Mouse (Mus musculus): ENCODE data around the gene Stx19. TPM values are rescaled to one million over a fixed set of nuclear protein-coding genes. Genes with fewer than 3 reads are reported as not detected.

Stx19 gene
- 0.07 and 0.09 TPM in 2 replicates for polyA plus RNA-seq (2015; fragmentation: Nextera tagmentation; extraction: Ambion mirVana)

DNA sequence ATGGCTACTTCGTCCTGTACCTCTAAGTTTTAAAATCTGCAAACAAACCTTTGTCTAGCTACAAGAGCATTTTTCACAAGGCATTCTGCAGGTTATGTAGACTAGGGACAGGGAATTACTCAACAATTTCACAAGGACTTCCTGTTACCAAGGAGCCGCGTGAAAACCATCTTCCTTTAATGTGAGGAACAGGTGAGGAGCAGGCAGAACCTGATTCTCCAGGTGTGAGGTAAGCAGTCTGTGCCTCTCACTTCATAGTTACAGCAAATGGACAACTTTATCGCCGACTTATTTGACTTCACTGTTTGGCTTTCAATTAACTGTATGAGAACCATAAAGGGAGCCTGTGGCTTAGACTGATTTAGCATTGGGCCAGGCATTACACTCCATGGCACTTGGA is at the start of gene Stx19:
Gene Stx19, plus strand, starts transcription at position 186 of the 400 bp plus-strand sequence.
- Histone ChIP-seq H3K4me2 (no peak within 1 kb of the TSS), H3K9me3 (replicated peaks) (no peaks in the 10 kb centered on the region), H3K4me1 (replicated peaks) (peaks cover 6% of the 10 kb centered on the region), H3K36me3 (no peaks in the 10 kb centered on the region), H3K4me3 (replicated peaks) (no peak within 1 kb of the TSS), H3K27me3 (no peaks in the 10 kb centered on the region), H3K27ac (no peak within 1 kb of the TSS), H3K9ac (no peak within 1 kb of the TSS)
- DNase-seq (no peak), ATAC-seq (ENCODE audit: low read depth) (no peak)
- 57% methylated on average over 5 of the region's 5 CpGs for WGBS (ENCODE audit: insufficient replicate concordance)

DNA sequence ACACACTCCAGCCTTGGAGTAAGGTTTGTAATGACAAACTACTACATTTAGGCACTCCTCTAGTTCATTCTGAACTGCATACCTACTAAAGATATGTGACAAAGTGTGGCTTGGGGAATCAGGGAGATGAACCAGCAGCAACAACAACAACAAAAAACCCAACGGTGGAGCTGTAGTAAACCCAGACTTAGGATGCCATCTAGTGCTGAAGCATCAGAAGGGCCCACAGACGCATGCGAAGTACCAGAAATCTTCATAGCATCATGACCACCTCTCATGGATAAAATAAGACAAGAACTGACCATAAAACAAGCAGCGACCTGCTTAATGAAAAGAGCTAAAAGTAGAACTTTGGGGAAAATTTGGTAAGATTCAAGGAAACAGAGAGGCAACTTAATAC is 41.0 kb upstream of the Stx19 start:
- peaks cover 14% of the 10 kb centered on the region; the same call in 1 of the 2 replicates for H3K36me3 ChIP-seq
- no peak overlapping the region for H3K9ac ChIP-seq
- ATAC-seq (ENCODE audit: low read depth): no peak
- H3K4me1 ChIP-seq (replicated peaks): no peaks in the 10 kb centered on the region
- no peak overlapping the region for H3K4me2 ChIP-seq
- WGBS (ENCODE audit: insufficient replicate concordance): 71% methylated on average over 4 of the region's 4 CpGs
- H3K27me3 ChIP-seq: no peaks in the 10 kb centered on the region
- H3K4me3 ChIP-seq (replicated peaks): no peak overlapping the region
- no peaks in the 10 kb centered on the region for H3K9me3 ChIP-seq (replicated peaks)
- H3K27ac ChIP-seq: no peak overlapping the region
- no peak for DNase-seq

DNA sequence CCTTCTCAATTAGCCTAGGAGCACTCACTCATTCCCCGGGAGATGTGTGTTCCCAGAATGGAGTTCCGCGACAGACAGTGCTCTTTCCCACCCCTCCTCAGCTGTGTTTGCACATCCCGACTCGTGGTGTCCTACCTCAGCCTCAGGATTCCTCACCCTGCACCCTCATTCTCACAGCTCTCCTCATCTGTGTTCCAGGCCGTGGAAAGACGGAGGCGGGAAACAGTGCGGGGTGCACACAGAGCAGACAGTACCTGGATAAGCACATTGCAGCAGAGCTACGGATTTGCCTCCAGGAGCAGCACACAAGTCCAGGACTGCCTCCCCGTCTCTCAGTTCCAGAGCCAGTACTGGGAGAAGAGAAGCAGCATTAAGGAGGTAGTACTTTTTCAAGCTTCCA is 38.4 kb upstream of the Stx19 start:
- DNase-seq (no peak), ATAC-seq (ENCODE audit: low read depth) (no peak)
- Histone ChIP-seq H3K4me3 (replicated peaks) (no peak overlapping the region), H3K27me3 (no peaks in the 10 kb centered on the region), H3K36me3 (peaks cover 9% of the 10 kb centered on the region), H3K4me2 (no peak overlapping the region), H3K27ac (no peak overlapping the region), H3K4me1 (replicated peaks) (no peaks in the 10 kb centered on the region), H3K9me3 (replicated peaks) (no peaks in the 10 kb centered on the region), H3K9ac (no peak overlapping the region)
- 85% methylated on average over 11 of the region's 11 CpGs for WGBS (ENCODE audit: insufficient replicate concordance)

DNA sequence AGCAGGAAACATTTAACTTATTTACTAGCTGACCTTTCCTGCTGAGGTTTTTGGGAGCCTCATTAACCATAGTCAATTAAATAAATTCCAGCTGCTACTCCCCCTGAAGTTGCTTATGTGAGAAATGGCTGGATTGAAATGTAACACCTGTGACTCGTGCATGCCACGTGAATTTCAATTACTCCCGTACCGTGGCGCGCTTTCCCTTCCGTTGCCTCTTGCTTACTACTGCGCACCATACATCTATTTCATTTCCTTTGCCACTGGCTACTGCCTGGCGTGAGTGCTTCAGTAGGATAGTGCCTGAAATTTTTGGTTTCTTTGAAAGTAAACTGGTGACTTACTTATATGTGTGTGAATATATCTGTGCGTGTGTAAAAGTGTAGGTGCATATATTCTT is 36.2 kb upstream of the Stx19 start:
- no peaks in the 10 kb centered on the region for H3K9me3 ChIP-seq (replicated peaks)
- no peaks in the 10 kb centered on the region; the same call in 1 of the 2 replicates for H3K4me1 ChIP-seq (replicated peaks)

DNA sequence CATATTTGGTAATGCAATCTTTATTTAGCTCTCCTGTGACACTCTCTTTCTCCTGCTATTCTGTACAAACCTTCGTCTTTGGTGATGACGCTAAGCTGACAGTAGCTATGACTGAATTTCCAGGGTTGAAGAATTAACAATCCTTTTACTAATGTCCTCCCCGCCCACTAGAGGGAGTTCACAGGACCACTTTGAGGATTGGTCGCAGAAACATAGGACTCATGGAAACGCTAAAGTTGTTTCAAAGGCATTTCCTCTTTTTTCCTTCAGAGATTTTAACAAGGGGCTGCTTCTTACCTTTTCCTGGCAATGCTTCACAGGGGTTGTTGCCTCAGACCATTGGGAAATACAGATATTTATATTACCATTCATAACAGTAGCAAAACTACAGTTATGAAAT is 32.2 kb upstream of the Stx19 start:
- WGBS (ENCODE audit: insufficient replicate concordance): 47% methylated on average over 5 of the region's 5 CpGs
- no peak overlapping the region for H3K4me3 ChIP-seq (replicated peaks)
- H3K27ac ChIP-seq: no peak overlapping the region
- ATAC-seq (ENCODE audit: low read depth) (no peak), DNase-seq (no peak)
- H3K36me3 ChIP-seq: peaks cover 11% of the 10 kb centered on the region
- H3K27me3 ChIP-seq: no peaks in the 10 kb centered on the region
- peaks cover 18% of the 10 kb centered on the region for H3K4me1 ChIP-seq (replicated peaks)
- H3K4me2 ChIP-seq: no peak overlapping the region
- H3K9ac ChIP-seq: no peak overlapping the region
- H3K9me3 ChIP-seq (replicated peaks): no peaks in the 10 kb centered on the region

More for the DNA sequence above, 36.2 kb upstream of the Stx19 start:
- ATAC-seq (ENCODE audit: low read depth) (no peak), DNase-seq (no peak)
- WGBS (ENCODE audit: insufficient replicate concordance): 84% methylated on average over 10 of the region's 10 CpGs
- H3K4me2 ChIP-seq: no peak overlapping the region
- H3K36me3 ChIP-seq: peaks cover 12% of the 10 kb centered on the region
- H3K4me3 ChIP-seq (replicated peaks): no peak overlapping the region
- no peaks in the 10 kb centered on the region for H3K27me3 ChIP-seq
- H3K9ac ChIP-seq: no peak overlapping the region
- no peak overlapping the region for H3K27ac ChIP-seq

DNA sequence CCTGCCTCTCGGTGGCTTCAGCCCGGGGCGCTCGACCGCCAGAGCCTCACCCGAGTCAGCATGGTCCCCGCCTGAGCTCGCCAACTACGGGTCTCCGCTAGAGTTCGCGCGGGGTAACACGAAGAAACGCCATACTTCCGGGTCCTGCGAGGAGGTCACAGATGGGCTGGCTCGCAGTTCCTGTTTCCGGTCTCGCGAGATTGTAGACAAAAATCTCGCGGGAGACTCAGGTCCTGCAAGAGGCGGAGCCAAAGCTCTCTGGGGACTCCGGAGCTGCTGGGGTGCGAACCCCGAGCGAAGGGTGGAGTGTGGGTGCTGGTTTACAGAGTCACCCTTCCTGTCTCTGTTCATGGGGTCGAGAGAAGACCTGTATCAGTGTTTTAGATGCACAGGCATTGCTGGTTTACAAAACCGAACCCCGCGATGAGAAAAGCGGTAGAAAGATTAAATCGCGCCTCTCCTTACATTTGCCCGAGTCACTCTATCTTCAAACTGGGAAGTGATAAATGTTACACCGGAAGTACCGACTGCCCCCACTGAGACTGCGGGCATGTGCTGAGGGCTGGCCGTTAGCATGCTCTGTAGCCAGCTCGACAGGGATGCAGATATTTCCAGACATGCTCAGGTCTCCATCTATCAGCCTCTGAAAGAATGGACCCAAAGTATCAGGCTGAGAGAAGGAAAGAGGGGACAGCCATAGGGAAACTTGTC is 27.7 kb upstream of the Stx19 start, which contains the start of gene Nsun3:
Gene Nsun3, minus strand, starts transcription at position 198 of the 711 bp plus-strand sequence.
- H3K9me3 ChIP-seq (replicated peaks): no peaks in the 10 kb centered on the region
- peak within 1 kb of the TSS; percentile 85 for H3K4me3 ChIP-seq (replicated peaks)
- no peaks in the 10 kb centered on the region for H3K27me3 ChIP-seq
- H3K27ac ChIP-seq: peak within 1 kb of the TSS; percentile 85
- H3K9ac ChIP-seq: peak within 1 kb of the TSS; percentile 89
- ATAC-seq (ENCODE audit: low read depth): peak; percentile 94
- peaks cover 11% of the 10 kb centered on the region; the same call in 1 of the 2 replicates for H3K36me3 ChIP-seq
- DNase-seq: peak; percentile 92
- H3K4me1 ChIP-seq (replicated peaks): peaks cover 21% of the 10 kb centered on the region
- peak within 1 kb of the TSS; percentile 77 for H3K4me2 ChIP-seq
- WGBS (ENCODE audit: insufficient replicate concordance): under 1% methylated on average over 41 of the region's 41 CpGs

DNA sequence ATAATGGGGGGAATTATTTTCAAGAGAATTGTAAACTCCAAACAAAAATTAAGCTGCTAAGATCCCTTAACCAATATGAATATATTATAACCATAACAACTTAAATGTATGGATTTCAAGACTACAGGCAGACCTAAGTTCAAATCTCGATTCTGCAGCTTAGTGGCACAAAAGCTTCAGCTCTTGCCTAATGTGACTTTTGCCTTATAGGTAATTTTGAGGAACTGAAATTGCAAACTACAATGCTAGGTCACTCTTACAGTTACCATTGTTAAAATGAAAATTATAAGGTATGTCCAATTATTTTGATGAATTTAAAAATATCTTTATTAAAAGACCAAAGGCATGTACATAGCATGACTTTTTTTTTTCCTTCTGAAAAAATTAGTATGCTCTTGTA is 17.9 kb upstream of the Stx19 start:
- ATAC-seq (ENCODE audit: low read depth) (no peak), DNase-seq (no peak)
- H3K36me3 ChIP-seq: no peaks in the 10 kb centered on the region
- no peaks in the 10 kb centered on the region for H3K9me3 ChIP-seq (replicated peaks)
- H3K4me3 ChIP-seq (replicated peaks): no peak overlapping the region
- no peak overlapping the region for H3K27ac ChIP-seq
- WGBS (ENCODE audit: insufficient replicate concordance): 47% methylated on average over 1 of the region's 1 CpGs
- H3K4me2 ChIP-seq: no peak overlapping the region
- H3K27me3 ChIP-seq: no peaks in the 10 kb centered on the region
- H3K9ac ChIP-seq: no peak overlapping the region
- no peaks in the 10 kb centered on the region for H3K4me1 ChIP-seq (replicated peaks)

DNA sequence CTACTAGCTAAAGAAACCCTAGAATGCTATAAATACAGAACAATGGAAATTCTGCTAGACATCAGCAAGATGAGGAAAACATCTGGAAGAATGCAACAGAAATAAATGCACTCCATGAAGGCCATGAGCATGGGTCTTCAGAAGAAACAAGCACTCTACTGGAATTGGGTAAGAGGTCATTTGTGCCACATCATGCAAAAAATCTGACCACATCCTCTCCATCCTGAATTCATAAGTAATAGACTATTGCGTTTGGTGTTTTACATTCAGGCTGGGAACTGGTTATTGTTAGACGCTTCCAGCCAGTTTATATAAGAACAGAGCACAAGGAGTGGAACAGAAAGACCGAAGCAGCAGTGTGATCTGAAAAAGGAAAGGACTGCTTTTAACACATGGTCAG is 15.7 kb upstream of the Stx19 start:
- no peak overlapping the region for H3K9ac ChIP-seq
- H3K9me3 ChIP-seq (replicated peaks): no peaks in the 10 kb centered on the region
- H3K4me3 ChIP-seq (replicated peaks): no peak overlapping the region
- ATAC-seq (ENCODE audit: low read depth) (no peak), DNase-seq (no peak)
- H3K4me2 ChIP-seq: no peak overlapping the region
- WGBS (ENCODE audit: insufficient replicate concordance): 76% methylated on average over 3 of the region's 3 CpGs
- H3K27me3 ChIP-seq: no peaks in the 10 kb centered on the region
- H3K27ac ChIP-seq: no peak overlapping the region
- no peaks in the 10 kb centered on the region for H3K36me3 ChIP-seq
- no peaks in the 10 kb centered on the region for H3K4me1 ChIP-seq (replicated peaks)

DNA sequence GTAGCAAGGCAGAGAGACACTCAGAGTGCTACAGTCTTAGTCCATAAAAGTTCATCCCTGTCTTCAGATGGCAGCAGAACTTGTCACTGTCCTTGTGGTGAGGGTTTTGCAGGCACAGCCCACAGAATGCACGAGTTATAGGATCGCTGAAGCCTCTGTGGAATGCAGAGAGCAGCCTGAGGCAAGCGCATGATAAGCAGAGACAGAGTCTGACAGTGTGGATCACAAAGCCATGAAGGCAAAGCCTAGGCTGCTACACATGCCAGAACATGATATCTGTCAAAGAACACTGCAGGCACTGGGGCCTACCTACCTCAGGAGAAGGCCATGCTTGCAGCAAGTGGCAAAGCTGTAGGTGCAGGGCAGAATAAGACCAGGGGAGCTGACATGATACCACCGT is 15.1 kb upstream of the Stx19 start:
- H3K9me3 ChIP-seq (replicated peaks): no peaks in the 10 kb centered on the region
- no peak for DNase-seq
- H3K27ac ChIP-seq: no peak overlapping the region
- ATAC-seq (ENCODE audit: low read depth): no peak
- no peak overlapping the region for H3K9ac ChIP-seq
- H3K36me3 ChIP-seq: 0 out of 2 replicates have a peak, but pooled peaks cover 2% of the 10 kb centered on the region
- H3K4me3 ChIP-seq (replicated peaks): no peak overlapping the region
- no peak overlapping the region for H3K4me2 ChIP-seq
- H3K4me1 ChIP-seq (replicated peaks): no peaks in the 10 kb centered on the region
- WGBS (ENCODE audit: insufficient replicate concordance): 65% methylated on average over 4 of the region's 4 CpGs
- no peaks in the 10 kb centered on the region for H3K27me3 ChIP-seq

DNA sequence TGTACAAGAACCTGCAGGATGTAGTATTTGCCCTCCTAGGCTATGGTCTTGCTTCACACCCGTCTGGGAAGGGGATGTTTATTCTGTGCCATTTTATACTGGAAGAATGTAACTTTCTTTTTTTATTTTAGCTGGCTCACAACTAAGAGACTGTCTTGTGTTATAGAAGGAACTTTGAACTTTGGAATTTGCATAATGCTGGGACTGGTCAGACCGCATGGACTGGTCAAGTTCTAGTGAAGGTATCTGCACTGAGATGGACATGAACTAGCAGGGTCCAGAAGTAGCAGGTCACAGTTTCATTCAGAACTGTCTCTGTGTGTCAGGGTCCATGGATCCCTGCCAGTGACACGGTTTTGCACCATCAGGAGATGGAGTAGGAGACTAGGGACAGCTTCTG is 14.6 kb upstream of the Stx19 start:
- 0 out of 2 replicates have a peak, but pooled peaks cover 5% of the 10 kb centered on the region for H3K36me3 ChIP-seq
- no peak overlapping the region for H3K9ac ChIP-seq
- H3K4me2 ChIP-seq: no peak overlapping the region
- H3K27me3 ChIP-seq: no peaks in the 10 kb centered on the region
- H3K9me3 ChIP-seq (replicated peaks): no peaks in the 10 kb centered on the region
- H3K4me3 ChIP-seq (replicated peaks): no peak overlapping the region
- H3K27ac ChIP-seq: no peak overlapping the region
- WGBS (ENCODE audit: insufficient replicate concordance): 60% methylated on average over 3 of the region's 3 CpGs
- H3K4me1 ChIP-seq (replicated peaks): no peaks in the 10 kb centered on the region
- ATAC-seq (ENCODE audit: low read depth) (no peak), DNase-seq (no peak)

DNA sequence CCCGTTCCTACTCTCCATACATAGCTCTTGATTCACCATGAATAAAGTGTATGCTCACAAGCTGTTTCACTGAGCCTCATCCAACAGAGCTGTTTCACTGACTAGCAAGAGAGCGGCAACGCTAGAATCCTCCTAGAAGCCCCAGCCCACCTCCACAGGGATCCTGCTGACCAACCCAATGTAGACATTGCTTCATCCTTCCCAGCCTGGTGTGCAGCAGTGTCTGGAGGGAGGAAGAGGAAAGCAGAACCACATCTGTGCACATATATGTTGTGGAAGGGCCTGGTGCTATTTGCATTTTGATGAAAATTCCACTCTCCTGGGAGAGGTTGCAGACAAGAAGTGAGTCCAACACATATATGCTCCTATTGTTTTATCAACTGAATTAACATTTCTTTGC is 9.9 kb upstream of the Stx19 start:
- H3K4me2 ChIP-seq: no peak overlapping the region
- DNase-seq: no peak
- H3K4me3 ChIP-seq (replicated peaks): no peak overlapping the region
- H3K9ac ChIP-seq: no peak overlapping the region
- ATAC-seq (ENCODE audit: low read depth): no peak
- H3K4me1 ChIP-seq (replicated peaks): 0 out of 2 replicates have a peak, but pooled peaks cover 5% of the 10 kb centered on the region
- no peak overlapping the region for H3K27ac ChIP-seq
- WGBS (ENCODE audit: insufficient replicate concordance): 82% methylated on average over 3 of the region's 3 CpGs
- H3K36me3 ChIP-seq: 0 out of 2 replicates have a peak, but pooled peaks cover 5% of the 10 kb centered on the region
- no peaks in the 10 kb centered on the region for H3K9me3 ChIP-seq (replicated peaks)
- no peaks in the 10 kb centered on the region for H3K27me3 ChIP-seq
